13 mouse cellular contexts compared by ENCODE assay signal in the genomic region with DNA sequence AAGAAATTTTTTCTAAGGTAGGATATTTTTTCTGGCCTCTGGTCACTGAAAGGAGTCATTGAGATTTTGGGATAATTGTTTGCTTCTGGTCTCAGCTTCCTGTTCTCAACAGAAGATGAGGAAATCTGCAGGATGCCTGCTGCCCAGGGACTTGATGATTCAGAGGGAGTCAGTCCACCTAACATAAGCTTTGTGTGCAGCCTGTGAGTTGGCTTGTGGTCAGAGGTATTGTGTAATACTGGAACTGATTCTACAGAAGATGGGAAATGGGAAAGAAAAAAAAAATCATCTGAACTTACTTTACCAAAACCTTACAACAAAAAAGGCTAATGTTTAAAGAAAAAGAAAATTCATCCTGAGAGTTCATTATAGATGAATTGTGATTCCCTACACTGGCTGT. TPM values are rescaled to one million over a fixed set of nuclear protein-coding genes. Genes with fewer than 3 reads are reported as not detected.
A peak's percentile ranks its signal among the peaks of the same experiment; 100 is the strongest.
DNase-seq lines count a peak whose midpoint lies in the region; ATAC-seq and TF ChIP-seq lines count a peak whose summit lies in the region.
"Had no signal": no experiment of that assay in that cellular context is flagged by ENCODE, and none has a peak within 500 bp of the region (broad histone marks: within the 10 kb centered on the region; RNA-seq: fewer than 3 reads in every experiment).

No protein-coding gene starts in this region.

- ATAC-seq in liver, postnatal 0 days: peak; percentile 41; the same call in 1 of the 2 replicates
- peak; percentile 60; the same call in 1 of the 2 replicates for ATAC-seq in common myeloid progenitor, adult 5-6 weeks (replicated peaks; ENCODE audit: low read depth, poor library complexity, severe bottlenecking)
- ATAC-seq in megakaryocyte progenitor cell, adult 5-6 weeks (replicated peaks; ENCODE audit: poor library complexity): peak; percentile 97
- ATAC-seq in intestine, embryonic 16.5 days: no peak
- ATAC-seq: forebrain, embryonic 16.5 days; intestine, embryonic 15.5 days had no signal

- no peaks in the 10 kb centered on the region for H3K4me1 ChIP-seq in liver, postnatal 0 days (ENCODE audit: insufficient read depth)
- H3K4me1 ChIP-seq in intestine, embryonic 16.5 days (ENCODE audit: control insufficient read depth, insufficient read depth, low read length): no peaks in the 10 kb centered on the region
- H3K4me1 ChIP-seq: embryonic facial prominence, embryonic 13.5 days; intestine, embryonic 15.5 days; lung, embryonic 15.5 days had no signal

- DNase-seq in liver, postnatal 0 days: no peak
- DNase-seq in liver: no peak
- DNase-seq in adipocyte (ENCODE audit: low spot score): peak; percentile 67
- DNase-seq in left cerebral cortex, adult 18-20 months (ENCODE audit: low spot score in 2 of 2): no peak
- DNase-seq: cerebellum, postnatal 10 days; thymus, adult 2 months had no signal

- no peak overlapping the region for H3K4me3 ChIP-seq in liver, postnatal 0 days (ENCODE audit: low read depth, low read length)
- no peak overlapping the region for H3K4me3 ChIP-seq in intestine, embryonic 16.5 days (ENCODE audit: low read length)
- H3K4me3 ChIP-seq: embryonic facial prominence, embryonic 13.5 days; intestine, embryonic 15.5 days; lung, embryonic 15.5 days had no signal

- H3K27me3 ChIP-seq in liver, postnatal 0 days (ENCODE audit: insufficient read depth, low read length): no peaks in the 10 kb centered on the region
- no peaks in the 10 kb centered on the region for H3K27me3 ChIP-seq in intestine, embryonic 16.5 days (replicated peaks; ENCODE audit: control insufficient read depth, insufficient read depth, low read length)
- H3K27me3 ChIP-seq: embryonic facial prominence, embryonic 13.5 days; intestine, embryonic 15.5 days; lung, embryonic 15.5 days had no signal

- no peak overlapping the region for H3K27ac ChIP-seq in liver, postnatal 0 days (ENCODE audit: low read depth)
- no peak overlapping the region for H3K27ac ChIP-seq in intestine, embryonic 16.5 days (ENCODE audit: low read length)
- H3K27ac ChIP-seq: embryonic facial prominence, embryonic 13.5 days; intestine, embryonic 15.5 days; lung, embryonic 15.5 days had no signal

- no peak overlapping the region for H3K4me2 ChIP-seq in liver, postnatal 0 days (ENCODE audit: low read depth, low read length)
- H3K4me2 ChIP-seq in intestine, embryonic 16.5 days (ENCODE audit: low read depth, low read length): no peak overlapping the region
- H3K4me2 ChIP-seq: embryonic facial prominence, embryonic 13.5 days; intestine, embryonic 15.5 days; lung, embryonic 15.5 days had no signal

- TF ChIP-seq EP300 in liver, postnatal 0 days (IDR thresholded peaks at IDR 0.05; ENCODE audit: low read depth): no peak

- H3K36me3 ChIP-seq in liver, postnatal 0 days (replicated peaks; ENCODE audit: insufficient read depth, low read length): no peaks in the 10 kb centered on the region
- no peaks in the 10 kb centered on the region for H3K36me3 ChIP-seq in intestine, embryonic 16.5 days (ENCODE audit: control insufficient read depth, insufficient read depth, low read length)
- H3K36me3 ChIP-seq: embryonic facial prominence, embryonic 13.5 days; intestine, embryonic 15.5 days; lung, embryonic 15.5 days had no signal

- peaks cover 3% of the 10 kb centered on the region; the same call in 1 of the 2 replicates for H3K9me3 ChIP-seq in liver, postnatal 0 days (ENCODE audit: low read length)
- H3K9me3 ChIP-seq in intestine, embryonic 16.5 days (ENCODE audit: control insufficient read depth, low read length): no peaks in the 10 kb centered on the region
- H3K9me3 ChIP-seq: embryonic facial prominence, embryonic 13.5 days; intestine, embryonic 15.5 days; lung, embryonic 15.5 days had no signal

- H3K9ac ChIP-seq in liver, postnatal 0 days (replicated peaks): no peak overlapping the region
- H3K9ac ChIP-seq in intestine, embryonic 16.5 days (ENCODE audit: low read depth, low read length): no peak overlapping the region
- H3K9ac ChIP-seq: embryonic facial prominence, embryonic 13.5 days; intestine, embryonic 15.5 days; lung, embryonic 15.5 days had no signal

- no peak for TF ChIP-seq CTCF in liver, postnatal 0 days (IDR thresholded peaks at IDR 0.05; ENCODE audit: low read depth)

RNA-seq across cellular contexts. Expression of gene Tm4sf1, which starts 49.2 kb away (rescaled TPM):
- polyA plus RNA-seq in liver, postnatal 0 days (2015; fragmentation: Nextera tagmentation; extraction: Ambion mirVana): 26.9 and 29.5 TPM in 2 replicates
- total RNA-seq in common myeloid progenitor, adult 5-6 weeks (2017): not detected in 2 replicates
- not detected in 2 replicates for total RNA-seq in megakaryocyte progenitor cell, adult 5-6 weeks (2015)
- not detected in 2 replicates for total RNA-seq in megakaryocyte progenitor cell, adult 5-6 weeks (2017)
- 68.3 and 68.4 TPM in 2 replicates for polyA plus RNA-seq in intestine, embryonic 16.5 days (2015; fragmentation: Nextera tagmentation; extraction: Ambion mirVana)
- total RNA-seq in left cerebral cortex, adult 18-20 months (2021): 10 to 100 TPM; 14.1 to 16.4 TPM

Comparison
In these comparisons a context has a peak if more than half of its experiments do, and no peak if none do; other contexts are left out.
1. RNA of gene Tm4sf1, which starts 49.2 kb away (total RNA-seq): 14.1 to 16.4 TPM in left cerebral cortex, adult 18-20 months; not detected in common myeloid progenitor, adult 5-6 weeks and not detected in megakaryocyte progenitor cell, adult 5-6 weeks; every median in the first group is over 10 times any median in the second.